Mouse (Mus musculus) frontal cortex, adult (tissue): ENCODE data around the gene Eid2b.
"Not testable (repeated sequence)": the region's sequence is repeated elsewhere in the genome, so short reads cannot be mapped to it uniquely, and the experiment has no call there.

Experiments
- ATAC-seq: cut with Nextera tagmentation; 2 replicates; pipeline ENCODE4 v1.9.2; 2017; ENCODE audit warnings: mild to moderate bottlenecking, moderate library complexity, mixed read lengths; ENCODE audit not compliant: low TSS enrichment

Eid2b gene

GRCm38 (mm10) chr7:28277615-28278278, at the start of gene Eid2b:
Gene Eid2b, plus strand, starts transcription at chr7:28277739.
- peak; percentile 88 for ATAC-seq

- not testable (repeated sequence) for ATAC-seq
Measured at GRCm38 (mm10) chr7:28243943-28244342, 33.6 kb upstream of the Eid2b start.

GRCm38 (mm10) chr7:28248957-28249356, 28.6 kb upstream of the Eid2b start:
- ATAC-seq: no peak

- ATAC-seq: no peak
Measured at GRCm38 (mm10) chr7:28251976-28252375, 25.6 kb upstream of the Eid2b start.

GRCm38 (mm10) chr7:28254591-28254990, 22.9 kb upstream of the Eid2b start:
- ATAC-seq: no peak

GRCm38 (mm10) chr7:28255476-28255875, 22.1 kb upstream of the Eid2b start:
- ATAC-seq: no peak

GRCm38 (mm10) chr7:28262861-28263260, 14.7 kb upstream of the Eid2b start:
- no peak for ATAC-seq

GRCm38 (mm10) chr7:28263786-28264185, 13.8 kb upstream of the Eid2b start:
- ATAC-seq: peak; percentile 52; the same call in 1 of the 2 replicates

- no peak for ATAC-seq
Measured at GRCm38 (mm10) chr7:28265391-28265790, 12.1 kb upstream of the Eid2b start.

- ATAC-seq: peak; percentile 96
Measured at GRCm38 (mm10) chr7:28267129-28268041, 10.2 kb upstream of the Eid2b start, which contains the start of gene Eid2. Gene Eid2, plus strand, starts transcription at chr7:28267881.

- peak; percentile 72 for ATAC-seq
Measured at GRCm38 (mm10) chr7:28268042-28268531, 9.5 kb upstream of the Eid2b start.

- ATAC-seq: no peak
Measured at GRCm38 (mm10) chr7:28268576-28268975, 9.0 kb upstream of the Eid2b start.

GRCm38 (mm10) chr7:28269355-28269754, 8.2 kb upstream of the Eid2b start:
- ATAC-seq: no peak

GRCm38 (mm10) chr7:28271761-28272160, 5.8 kb upstream of the Eid2b start:
- ATAC-seq: no peak

GRCm38 (mm10) chr7:28277237-28277614, 313 bp upstream of the Eid2b start:
- ATAC-seq: no peak

GRCm38 (mm10) chr7:28278279-28278652, 727 bp downstream of the Eid2b start:
- no peak for ATAC-seq

GRCm38 (mm10) chr7:28280630-28281029, 3.1 kb downstream of the Eid2b start:
- no peak for ATAC-seq

GRCm38 (mm10) chr7:28290165-28290564, 12.6 kb downstream of the Eid2b start:
- no peak for ATAC-seq

GRCm38 (mm10) chr7:28290638-28291590, 13.4 kb downstream of the Eid2b start, which contains the start of gene Selenov:
Gene Selenov, minus strand, starts transcription at chr7:28291186.
- ATAC-seq: peak; percentile 79

GRCm38 (mm10) chr7:28294481-28294880, 16.9 kb downstream of the Eid2b start:
- ATAC-seq: 0 out of 2 replicates have a peak, but pooled peaks have one; percentile 34
